Mouse (Mus musculus) kidney, adult 2 months (tissue): ENCODE data around the gene Btrc. TPM values are rescaled to one million over a fixed set of nuclear protein-coding genes. Genes with fewer than 3 reads are reported as not detected.

Experiments used
- DNase-seq: peaks from one replicate; pipeline ENCODE4 v3.0.0; 2021
- H3K27ac ChIP-seq: fragments of 200-500 bp; 2 replicates; pipeline ENCODE4 v1.5.1; 2012; ENCODE audit warnings: low read depth, low read length, control low read depth, inconsistent platforms; ENCODE audit not compliant: insufficient read depth
- H3K27me3 ChIP-seq: fragments of 200-500 bp; replicated peaks from 2 replicates; pipeline ENCODE4 v1.6.1; 2012; ENCODE audit warnings: mild to moderate bottlenecking, moderate library complexity, low read length, inconsistent platforms; ENCODE audit not compliant: control insufficient read depth, insufficient read depth
- H3K36me3 ChIP-seq: fragments of 200-500 bp; 2 replicates; pipeline ENCODE4 v1.6.1; 2012; ENCODE audit warnings: mild to moderate bottlenecking, moderate library complexity, low read length, inconsistent platforms; ENCODE audit not compliant: control insufficient read depth, insufficient read depth
- H3K4me1 ChIP-seq: fragments of 200-500 bp; 2 replicates; pipeline ENCODE4 v1.6.1; 2011; ENCODE audit warnings: low read length; ENCODE audit not compliant: control insufficient read depth, insufficient read depth
- H3K4me3 ChIP-seq: fragments of 200-500 bp; 2 replicates; pipeline ENCODE4 v1.5.1; 2011; ENCODE audit warnings: mild to moderate bottlenecking, low read depth, low read length, control low read depth; ENCODE audit not compliant: insufficient read depth
- CTCF ChIP-seq: fragments of 200-500 bp; conservative IDR thresholded peaks from 2 replicates; pipeline ENCODE4 v1.5.1; 2011; ENCODE audit warnings: low read depth, mild to moderate bottlenecking, control low read depth, low read length, moderate library complexity, mixed read lengths; ENCODE audit not compliant: insufficient read depth, insufficient read length
- POLR2A ChIP-seq: fragments of 200-500 bp; IDR thresholded peaks from one replicate; pipeline ENCODE4 v1.6.1; 2011; ENCODE audit warnings: low read depth, low read length, control low read depth
- WGBS: fragments of 180-500 bp; shearing (Covaris S2); methylation state at CpG from one replicate; pipeline ENCODE4 v1.1.7; 2018; 5-methylcytosine and 5-hydroxymethylcytosine counted together
- polyA plus RNA-seq: library from polyadenylated mRNA; depleted of rRNA; stranded (reverse); fragments of >200 nt; gene quantifications from 2 replicates; pipeline ENCODE4 v1.2.3, GENCODE M21; 2012

Gene Btrc
- polyA plus RNA-seq, 1 experiment: 23.4 TPM

DNA sequence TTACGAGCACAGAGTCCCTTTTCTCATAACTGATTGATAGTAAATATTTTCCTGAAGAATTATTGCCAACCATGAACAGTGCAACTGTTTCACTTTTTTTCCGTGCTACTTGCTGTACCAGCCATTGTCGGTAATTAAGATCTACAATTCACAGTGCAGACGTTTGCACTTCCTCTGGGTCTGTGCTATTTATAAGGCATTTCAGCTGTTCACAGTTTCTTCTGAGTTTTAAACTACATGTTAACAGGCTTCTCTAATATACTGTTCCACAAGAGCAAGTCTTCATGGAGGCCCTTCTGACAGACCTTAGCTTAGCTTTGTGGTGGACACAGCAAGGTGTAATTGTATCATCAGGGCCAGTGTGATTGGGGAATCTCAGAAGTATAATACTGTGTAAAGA is 111.2 kb downstream of the Btrc start:
- Histone ChIP-seq H3K27me3 (no peaks in the 10 kb centered on the region), H3K4me1 (no peaks in the 10 kb centered on the region), H3K27ac (no peak overlapping the region), H3K4me3 (no peak overlapping the region), H3K36me3 (no peaks in the 10 kb centered on the region)
- TF ChIP-seq CTCF (no peak), POLR2A (no peak)
- no peak for DNase-seq
- 64% methylated on average over 4 of the region's 4 CpGs for WGBS

DNA sequence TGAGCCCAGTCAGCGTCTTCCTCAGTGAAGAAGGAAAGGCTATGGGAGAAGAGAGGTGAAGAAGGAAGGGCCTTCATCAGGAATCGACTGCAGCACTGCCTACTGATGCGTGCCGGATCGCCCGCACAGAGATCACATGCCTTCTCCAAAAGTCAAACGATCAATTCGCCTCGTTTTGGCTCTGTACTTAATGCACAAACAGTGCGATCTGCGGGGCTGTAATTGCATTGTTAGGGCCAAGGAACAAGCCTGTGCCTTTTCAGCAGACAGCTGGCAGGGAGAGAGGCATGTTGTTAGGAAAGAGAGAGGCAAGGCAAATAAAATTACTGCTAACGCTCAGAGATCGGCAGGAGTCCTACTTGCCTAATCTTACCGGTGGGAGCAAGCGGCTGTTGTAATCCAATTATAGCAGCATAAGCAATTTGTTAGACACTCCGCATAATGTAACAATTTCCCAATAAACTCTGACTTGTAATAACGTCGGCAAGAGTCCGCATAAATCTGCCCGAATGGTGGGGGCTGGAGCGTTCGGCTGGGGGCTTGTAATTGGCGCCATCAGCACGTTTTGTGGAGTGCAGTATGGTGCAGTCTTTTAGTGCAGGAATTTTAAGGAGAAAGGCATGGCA is 112.5 kb downstream of the Btrc start:
- 55% methylated on average over 24 of the region's 24 CpGs for WGBS
- DNase-seq: no peak
- H3K27ac ChIP-seq: no peak overlapping the region
- H3K4me1 ChIP-seq: no peaks in the 10 kb centered on the region
- H3K4me3 ChIP-seq: no peak overlapping the region
- TF ChIP-seq POLR2A (no peak), CTCF (no peak)
- no peaks in the 10 kb centered on the region for H3K27me3 ChIP-seq
- no peaks in the 10 kb centered on the region for H3K36me3 ChIP-seq

DNA sequence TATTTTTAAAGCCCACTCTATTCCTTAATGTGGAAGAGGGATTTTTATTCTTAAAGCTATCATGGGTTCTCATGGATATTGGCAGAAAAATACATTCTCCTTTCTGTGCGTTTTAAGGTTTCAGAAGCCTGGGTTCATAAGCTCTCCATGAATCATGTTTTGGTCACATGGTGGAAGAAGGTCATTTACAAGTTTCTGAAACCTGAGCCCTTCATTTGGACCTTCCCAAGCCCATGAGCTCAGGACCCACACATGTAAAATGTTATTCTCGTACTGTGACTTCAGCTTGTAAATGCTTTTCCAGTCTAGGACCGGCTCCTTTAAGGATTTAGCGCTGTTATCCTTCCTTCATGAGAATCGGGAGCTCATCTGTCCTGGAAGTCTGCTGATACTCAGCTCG is 116.0 kb downstream of the Btrc start:
- 88% methylated on average over 6 of the region's 6 CpGs for WGBS
- H3K4me3 ChIP-seq: no peak overlapping the region
- H3K27ac ChIP-seq: no peak overlapping the region
- no peaks in the 10 kb centered on the region for H3K36me3 ChIP-seq
- DNase-seq: no peak
- no peak for TF ChIP-seq POLR2A
- TF ChIP-seq CTCF: no peak
- no peaks in the 10 kb centered on the region for H3K27me3 ChIP-seq
- no peaks in the 10 kb centered on the region for H3K4me1 ChIP-seq

DNA sequence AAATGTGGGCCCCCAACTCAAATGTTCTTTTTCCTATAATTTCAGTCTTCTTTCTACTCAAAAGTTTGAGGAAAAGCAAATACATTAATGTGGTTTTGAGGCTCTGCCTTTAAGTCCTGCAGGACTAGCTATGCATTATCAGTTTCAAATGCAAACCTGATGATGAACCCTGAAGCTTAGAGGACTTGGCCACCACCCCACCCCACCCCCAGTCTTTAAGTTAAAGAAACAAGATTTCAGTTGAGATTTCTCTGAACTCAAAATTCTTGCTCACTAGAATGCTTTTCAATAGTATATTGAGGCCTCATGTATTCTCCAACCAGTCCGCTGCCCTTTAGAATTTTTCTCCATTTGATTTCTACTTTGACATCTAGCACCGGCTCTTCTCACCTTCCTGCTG is 117.0 kb downstream of the Btrc start:
- Histone ChIP-seq H3K27me3 (no peaks in the 10 kb centered on the region), H3K27ac (no peak overlapping the region), H3K4me1 (no peaks in the 10 kb centered on the region), H3K36me3 (no peaks in the 10 kb centered on the region), H3K4me3 (no peak overlapping the region)
- DNase-seq: no peak
- 78% methylated on average over 2 of the region's 2 CpGs for WGBS
- TF ChIP-seq CTCF (no peak), POLR2A (no peak)

DNA sequence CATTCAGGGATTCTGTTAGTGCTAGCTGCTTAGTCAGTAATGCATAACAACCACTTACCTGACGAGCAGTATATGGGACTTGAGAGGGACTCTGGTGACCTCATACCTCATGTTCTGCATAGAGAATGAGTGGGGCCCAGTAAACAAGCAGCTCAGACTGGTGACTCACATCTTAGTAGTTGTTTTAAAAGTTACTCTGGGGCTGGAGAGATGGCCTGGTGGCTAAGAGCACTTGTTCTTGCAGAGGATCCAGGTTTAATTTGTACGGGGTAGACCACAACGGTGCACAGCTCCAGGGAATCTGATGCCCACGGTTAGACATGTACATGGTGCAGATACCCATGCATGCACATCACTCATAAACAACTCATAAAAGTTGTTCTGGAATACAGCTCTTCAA is 117.4 kb downstream of the Btrc start:
- no peak overlapping the region for H3K27ac ChIP-seq
- DNase-seq: no peak
- WGBS: 85% methylated on average over 4 of the region's 4 CpGs
- no peak for TF ChIP-seq CTCF
- no peak for TF ChIP-seq POLR2A
- no peak overlapping the region for H3K4me3 ChIP-seq
- H3K36me3 ChIP-seq: no peaks in the 10 kb centered on the region
- H3K4me1 ChIP-seq: no peaks in the 10 kb centered on the region
- no peaks in the 10 kb centered on the region for H3K27me3 ChIP-seq

DNA sequence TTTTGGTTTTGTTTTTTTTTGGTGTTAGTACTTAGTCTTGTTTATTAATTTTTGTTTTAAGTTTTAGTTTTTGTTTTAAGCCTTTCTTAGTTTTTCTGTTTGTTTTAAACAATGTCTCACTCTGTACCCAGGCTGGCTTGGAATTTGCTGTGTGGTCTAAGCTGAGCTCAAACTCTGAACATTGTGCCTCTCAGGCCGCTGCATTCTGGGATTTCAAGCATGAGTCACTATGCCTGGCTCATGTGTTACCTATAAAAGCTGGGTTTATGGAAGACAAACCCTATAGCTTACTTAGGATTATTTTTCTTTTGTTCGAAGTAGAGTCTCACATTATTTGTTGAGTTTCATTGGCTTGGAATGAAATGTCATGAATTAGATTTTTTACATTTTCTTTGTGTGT is 119.9 kb downstream of the Btrc start:
- Histone ChIP-seq H3K36me3 (no peaks in the 10 kb centered on the region), H3K27me3 (no peaks in the 10 kb centered on the region), H3K4me3 (no peak overlapping the region), H3K4me1 (no peaks in the 10 kb centered on the region), H3K27ac (no peak overlapping the region)
- DNase-seq: no peak
- 79% methylated on average over 2 of the region's 2 CpGs for whole genome bisulfite sequencing
- no peak for TF ChIP-seq POLR2A
- no peak for TF ChIP-seq CTCF

DNA sequence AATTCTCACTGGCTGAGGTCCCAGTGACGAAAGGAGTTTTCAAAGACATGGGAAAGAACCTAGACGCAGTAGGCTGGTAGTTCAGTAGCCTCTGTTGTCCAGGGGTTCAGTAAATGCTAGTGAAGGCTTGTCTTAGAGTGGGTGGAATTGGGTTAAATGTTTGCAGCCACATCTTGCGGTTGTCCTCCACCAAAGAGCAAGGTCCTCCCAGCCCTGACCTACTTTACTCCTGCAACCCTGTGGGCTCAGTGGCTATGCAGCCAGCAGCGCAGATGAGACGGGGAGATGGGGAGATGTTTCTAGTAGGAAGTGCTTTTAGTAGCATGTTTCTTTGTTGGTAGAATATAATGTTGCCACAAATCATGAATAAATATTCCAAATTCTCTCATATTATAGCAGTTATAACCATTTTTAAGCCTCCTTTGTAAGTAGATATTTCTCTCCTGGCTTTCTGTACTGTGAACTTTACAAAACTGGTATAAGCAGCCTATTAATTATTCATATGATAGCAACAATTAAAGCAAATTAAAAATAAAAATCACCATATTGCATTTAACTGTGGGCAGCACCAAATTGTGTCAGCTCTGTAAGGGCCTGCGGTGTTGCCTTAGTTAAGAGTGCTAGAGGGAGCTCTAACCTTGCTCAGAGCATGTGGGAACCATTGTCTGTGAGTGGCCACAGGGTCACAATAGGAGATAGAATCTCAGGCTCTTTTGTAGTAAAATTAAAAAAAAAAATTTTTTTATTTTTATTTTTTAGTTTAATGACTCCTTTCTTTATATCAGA is 122.9 kb downstream of the Btrc start:
- 74% methylated on average over 6 of the region's 6 CpGs for WGBS
- no peak for TF ChIP-seq POLR2A
- peak; percentile 24; the same call in 1 of the 2 replicates for TF ChIP-seq CTCF
- H3K4me3 ChIP-seq: no peak overlapping the region
- no peaks in the 10 kb centered on the region for H3K36me3 ChIP-seq
- DNase-seq: no peak
- H3K4me1 ChIP-seq: no peaks in the 10 kb centered on the region
- no peaks in the 10 kb centered on the region for H3K27me3 ChIP-seq
- H3K27ac ChIP-seq: no peak overlapping the region
